Mouse (Mus musculus) stomach, postnatal 0 days (tissue): Measurements from ENCODE around the gene Upk1b. TPM values are rescaled to one million over a fixed set of nuclear protein-coding genes. Genes with fewer than 3 reads are reported as not detected.

ENCODE experiments used
- ATAC-seq: fragments of 200-750 bp; cut with Nextera tagmentation; 2 replicates; pipeline ENCODE4 v1.8.0; 2017; ENCODE audit not compliant: low FRiP score, low TSS enrichment
- DNase-seq: peaks from one replicate; pipeline ENCODE4 v3.0.0-alpha.2; 2016; ENCODE audit warnings: low spot score
- H3K27ac ChIP-seq: fragments of 300-500 bp; sonication (generic); replicated peaks from 2 replicates; pipeline ENCODE4 v1.5.1; 2014; ENCODE audit warnings: mild to moderate bottlenecking, control low read depth
- H3K27me3 ChIP-seq: fragments of 300-500 bp; sonication (generic); 2 replicates; pipeline ENCODE4 v1.6.1; 2014; ENCODE audit warnings: low read length; ENCODE audit not compliant: control insufficient read depth, insufficient read depth
- H3K36me3 ChIP-seq: fragments of 300-500 bp; sonication (generic); 2 replicates; pipeline ENCODE4 v1.6.1; 2014; ENCODE audit warnings: low read length, mixed read lengths; ENCODE audit not compliant: control insufficient read depth, insufficient read depth
- H3K4me1 ChIP-seq: fragments of 300-500 bp; sonication (generic); replicated peaks from 2 replicates; pipeline ENCODE4 v1.6.1; 2014; ENCODE audit warnings: antibody characterized with exemption; ENCODE audit not compliant: control insufficient read depth, insufficient read depth
- H3K4me2 ChIP-seq: fragments of 300-500 bp; sonication (generic); replicated peaks from 2 replicates; pipeline ENCODE4 v1.6.1; 2014; ENCODE audit warnings: low read depth, mild to moderate bottlenecking, control low read depth, moderate library complexity
- H3K4me3 ChIP-seq: fragments of 300-500 bp; sonication (generic); 2 replicates; pipeline ENCODE4 v1.5.1; 2014; ENCODE audit warnings: low read depth, low read length, control low read depth
- H3K9ac ChIP-seq: fragments of 300-500 bp; sonication (generic); 2 replicates; pipeline ENCODE4 v1.6.1; 2014; ENCODE audit warnings: mild to moderate bottlenecking, low read length, control low read depth, mixed read lengths
- H3K9me3 ChIP-seq: fragments of 300-500 bp; sonication (generic); 2 replicates; pipeline ENCODE4 v1.6.1; 2016; ENCODE audit warnings: low read length; ENCODE audit not compliant: control insufficient read depth
- CTCF ChIP-seq: IDR thresholded peaks from 2 replicates; pipeline ENCODE4 v1.5.1; 2016; ENCODE audit warnings: antibody characterized with exemption, low read depth, mild to moderate bottlenecking, moderate library complexity
- EP300 ChIP-seq: optimal IDR thresholded peaks from 2 replicates; pipeline ENCODE3; 2016; ENCODE audit warnings: antibody characterized with exemption
- WGBS: fragments of 180-500 bp; shearing (Covaris S2); extraction: QIAGEN DNeasy Blood & Tissue Kit; methylation state at CpG from one replicate; pipeline ENCODE4 v1.1.7; 2014; 5-methylcytosine and 5-hydroxymethylcytosine counted together
- polyA plus RNA-seq: library from polyadenylated mRNA; unstranded; fragments of >200 nt; fragmentation: Nextera tagmentation; extraction: Ambion mirVana; gene quantifications from 2 replicates; pipeline ENCODE4 v1.2.1, GENCODE M21; 2015

The Upk1b gene
- polyA plus RNA-seq, 1 experiment from 2014 or later: 34.4 TPM

GRCm38 (mm10) chr16:38742113-38742658, 57.9 kb downstream of the Upk1b start, which contains the start of gene B4galt4:
Gene B4galt4, plus strand, starts transcription at chr16:38742264.
- peak; percentile 77 for DNase-seq
- peak within 1 kb of the TSS; percentile 72 for H3K9ac ChIP-seq
- H3K27me3 ChIP-seq: no peaks in the 10 kb centered on the region
- under 1% methylated on average over 41 of the region's 69 CpGs for WGBS
- peak within 1 kb of the TSS; percentile 76 for H3K4me3 ChIP-seq
- TF ChIP-seq CTCF: peak; percentile 46; the same call in 1 of the 2 replicates
- TF ChIP-seq EP300: no peak
- H3K4me2 ChIP-seq: peak within 1 kb of the TSS; percentile 91
- peak within 1 kb of the TSS; percentile 70 for H3K27ac ChIP-seq
- no peaks in the 10 kb centered on the region for H3K36me3 ChIP-seq
- no peaks in the 10 kb centered on the region for H3K4me1 ChIP-seq
- no peaks in the 10 kb centered on the region for H3K9me3 ChIP-seq
- ATAC-seq: peak; percentile 91

GRCm38 (mm10) chr16:38741204-38741903, 58.8 kb downstream of the Upk1b start:
- Histone ChIP-seq H3K27me3 (no peaks in the 10 kb centered on the region), H3K4me3 (peak overlapping the region; percentile 76; the same call in 1 of the 2 replicates), H3K4me2 (peak overlapping the region; percentile 91), H3K27ac (no peak overlapping the region), H3K9ac (no peak overlapping the region), H3K4me1 (no peaks in the 10 kb centered on the region), H3K9me3 (no peaks in the 10 kb centered on the region), H3K36me3 (no peaks in the 10 kb centered on the region)
- TF ChIP-seq CTCF: no peak
- no peak for TF ChIP-seq EP300
- DNase-seq (no peak), ATAC-seq (no peak)
- WGBS: 81% methylated on average over 13 of the region's 13 CpGs

GRCm38 (mm10) chr16:38730921-38731320, 69.2 kb downstream of the Upk1b start:
- Histone ChIP-seq H3K4me2 (no peak overlapping the region), H3K4me1 (no peaks in the 10 kb centered on the region), H3K27me3 (no peaks in the 10 kb centered on the region), H3K36me3 (no peaks in the 10 kb centered on the region), H3K9ac (no peak overlapping the region), H3K27ac (no peak overlapping the region), H3K9me3 (no peaks in the 10 kb centered on the region), H3K4me3 (no peak overlapping the region)
- 46% methylated on average over 8 of the region's 8 CpGs for WGBS
- TF ChIP-seq EP300 (no peak), CTCF (no peak)
- ATAC-seq (no peak), DNase-seq (peak; percentile 7)

GRCm38 (mm10) chr16:38729610-38730288, 70.4 kb downstream of the Upk1b start:
- 32% methylated on average over 15 of the region's 15 CpGs for WGBS
- peak; percentile 45; the same call in 1 of the 2 replicates for ATAC-seq
- peak overlapping the region; percentile 31 for H3K4me2 ChIP-seq
- H3K27me3 ChIP-seq: no peaks in the 10 kb centered on the region
- peak; percentile 11 for DNase-seq
- H3K4me3 ChIP-seq: no peak overlapping the region
- TF ChIP-seq CTCF (peak; percentile 92), EP300 (no peak)
- H3K9ac ChIP-seq: no peak overlapping the region
- no peak overlapping the region for H3K27ac ChIP-seq
- H3K4me1 ChIP-seq: no peaks in the 10 kb centered on the region
- H3K36me3 ChIP-seq: no peaks in the 10 kb centered on the region
- H3K9me3 ChIP-seq: no peaks in the 10 kb centered on the region

GRCm38 (mm10) chr16:38729139-38729538, 71.0 kb downstream of the Upk1b start:
- no peaks in the 10 kb centered on the region for H3K9me3 ChIP-seq
- H3K4me1 ChIP-seq: no peaks in the 10 kb centered on the region
- WGBS: 61% methylated on average over 6 of the region's 6 CpGs
- no peak overlapping the region; the same call in 1 of the 2 replicates for H3K4me2 ChIP-seq
- peak; percentile 12 for DNase-seq
- no peak for TF ChIP-seq CTCF
- no peak for TF ChIP-seq EP300
- no peaks in the 10 kb centered on the region for H3K27me3 ChIP-seq
- H3K27ac ChIP-seq: no peak overlapping the region
- no peaks in the 10 kb centered on the region for H3K36me3 ChIP-seq
- no peak overlapping the region for H3K4me3 ChIP-seq
- no peak overlapping the region for H3K9ac ChIP-seq
- no peak for ATAC-seq
